Mouse (Mus musculus): ENCODE results near the gene Gm428. TPM values are rescaled to one million over a fixed set of nuclear protein-coding genes. Genes with fewer than 3 reads are reported as not detected.

The Gm428 gene
- not detected for total RNA-seq (2023)

GRCm38 (mm10) chr4:73683216-73683615 is at the start of gene Gm428:
Gene Gm428, plus strand, starts transcription at chr4:73683516.

GRCm38 (mm10) chr4:73637821-73638220 is 45.5 kb upstream of the Gm428 start, which contains the start of gene Gm11236:
Gene Gm11236, plus strand, starts transcription at chr4:73638121.

GRCm38 (mm10) chr4:73668054-73668453 is 15.3 kb upstream of the Gm428 start, which contains the start of gene Gm11239:
Gene Gm11239, plus strand, starts transcription at chr4:73668354.

Other genes with a start within 250 kb of the Gm428 start
- not detected for gene Gm11238, start 75.6 kb upstream of the Gm428 start, total RNA-seq (2023)
- gene Gm11237, start 60.5 kb upstream of the Gm428 start, total RNA-seq (2023), result not detected
- gene Gm11236, start 45.4 kb upstream of the Gm428 start, total RNA-seq (2023), result not detected
- not detected for gene Gm11239, start 15.2 kb upstream of the Gm428 start, total RNA-seq (2023)
- gene Rasef, start 107.5 kb downstream of the Gm428 start, total RNA-seq (2023), result not detected
- not detected for gene Gm11758, start 192.8 kb downstream of the Gm428 start, total RNA-seq (2023)
- gene Gm11757, start 207.6 kb downstream of the Gm428 start, total RNA-seq (2023), result not detected
- gene Gm13871, start 222.4 kb downstream of the Gm428 start, total RNA-seq (2023), result not detected
- not detected for gene Gm11756, start 237.2 kb downstream of the Gm428 start, total RNA-seq (2023)